Mouse (Mus musculus) CH12.LX (cell line): ENCODE measurements around the gene Cyp4f16.

Experiments
- CHD2 ChIP-seq: IDR thresholded peaks from 2 replicates; pipeline ENCODE4 v1.6.1; 2011; ENCODE audit warnings: low read length, improper control_type of control experiment
- CTCF ChIP-seq, 2 experiments: IDR thresholded peaks in 1 of 2; conservative IDR thresholded peaks in 1 of 2; 2 replicates each; pipeline ENCODE4 v1.5.1; 2011 to 2012; ENCODE audit warnings: low read depth in 2 of 2, low read length in 2 of 2, improper control_type of control experiment in 1 of 2, inconsistent platforms in 1 of 2, mild to moderate bottlenecking in 1 of 2, moderate library complexity in 1 of 2
- EP300 ChIP-seq: IDR thresholded peaks from 2 replicates; pipeline ENCODE4 v1.6.1; 2011; ENCODE audit warnings: low read length, improper control_type of control experiment
- JUN ChIP-seq: IDR thresholded peaks from 2 replicates; pipeline ENCODE4 v1.6.1; 2011; ENCODE audit warnings: low read depth, mild to moderate bottlenecking, low read length, improper control_type of control experiment, moderate library complexity; ENCODE audit not compliant: insufficient read depth
- JUND ChIP-seq: conservative IDR thresholded peaks from 2 replicates; pipeline ENCODE4 v1.6.1; 2011; ENCODE audit warnings: low read depth, low read length, improper control_type of control experiment
- PAX5 ChIP-seq: IDR thresholded peaks from 2 replicates; pipeline ENCODE4 v1.6.1; 2012; ENCODE audit warnings: low read length, inconsistent platforms, mixed read lengths
- RAD21 ChIP-seq: IDR thresholded peaks from 2 replicates; pipeline ENCODE4 v1.6.1; 2011; ENCODE audit warnings: low read depth, mild to moderate bottlenecking, low read length, improper control_type of control experiment, moderate library complexity
- TCF12 ChIP-seq: IDR thresholded peaks from 2 replicates; pipeline ENCODE4 v1.6.1; 2014; ENCODE audit warnings: low read depth, mild to moderate bottlenecking, inconsistent platforms, low read length, improper control_type of control experiment
- USF1 ChIP-seq: IDR thresholded peaks from 2 replicates; pipeline ENCODE4 v1.6.1; 2014; ENCODE audit warnings: low read depth, mild to moderate bottlenecking, inconsistent platforms, low read length, improper control_type of control experiment

GRCm38 (mm10) chr17:32494601-32495000 lies 41.8 kb upstream of the Cyp4f16 start:
- no peak for TF ChIP-seq JUN
- TF ChIP-seq RAD21: no peak; the same call in none of the 2 replicates
- no peak for TF ChIP-seq EP300
- peak; percentile 70 to 96 for TF ChIP-seq CTCF (conservative IDR thresholded peaks at IDR 0.05 in 1 of 2, IDR thresholded peaks at IDR 0.05 in 1 of 2; ENCODE audit: low read depth in 2 of 2, low read length in 2 of 2)
- no peak for TF ChIP-seq USF1
- TF ChIP-seq PAX5: no peak
- no peak for TF ChIP-seq CHD2
- TF ChIP-seq TCF12: no peak
- no peak for TF ChIP-seq JUND
